Mouse (Mus musculus) lung, adult 2 months (tissue): Measurements from ENCODE around the gene Lins1.

Experiments used
- CTCF ChIP-seq: fragments of 200-500 bp; IDR thresholded peaks from 2 replicates; pipeline ENCODE4 v1.5.1; 2011; ENCODE audit warnings: mild to moderate bottlenecking, low read length, control low read depth; ENCODE audit not compliant: insufficient read depth
- POLR2A ChIP-seq: fragments of 200-500 bp; IDR thresholded peaks from 2 replicates; pipeline ENCODE4 v1.6.1; 2011; ENCODE audit warnings: low read depth, mild to moderate bottlenecking, control low read depth, low read length, borderline replicate concordance; ENCODE audit errors: extremely low read depth

GRCm38 (mm10) chr7:66689620-66690360 is at the start of gene Lins1:
- peak; percentile 62; the same call in 1 of the 2 replicates for TF ChIP-seq POLR2A
- TF ChIP-seq CTCF = no peak
